Mouse (Mus musculus) ES-E14 (cell line): ENCODE measurements around the gene Tmem207. TPM values are rescaled to one million over a fixed set of nuclear protein-coding genes. Genes with fewer than 3 reads are reported as not detected.
A peak's percentile ranks its signal among the peaks of the same experiment; 100 is the strongest.

ENCODE experiments used
- DNase-seq: peaks from one replicate; pipeline ENCODE4 v3.0.0-alpha.2; 2013; ENCODE audit warnings: low read depth, low spot score
- H3K27ac ChIP-seq: 2 replicates; pipeline ENCODE4 v1.5.1; 2012; ENCODE audit warnings: low read depth, mild to moderate bottlenecking, low read length, moderate library complexity, mixed read lengths; ENCODE audit not compliant: poor library complexity, insufficient read depth, severe bottlenecking
- H3K36me3 ChIP-seq: 2 replicates; pipeline ENCODE4 v1.6.1; 2012; ENCODE audit warnings: mild to moderate bottlenecking, low read length, moderate library complexity, mixed read lengths; ENCODE audit not compliant: control insufficient read depth, poor library complexity, insufficient read depth, severe bottlenecking
- H3K4me1 ChIP-seq, 2 experiments: fragments of 150-350 bp in 1 of 2; sonication (generic) in 1 of 2; 2 replicates each; pipeline ENCODE4 v1.6.1; 2012; ENCODE audit warnings: low read length in 2 of 2, mild to moderate bottlenecking in 1 of 2, mixed read lengths in 1 of 2; ENCODE audit not compliant: control insufficient read depth in 2 of 2, insufficient read depth in 2 of 2, poor library complexity in 1 of 2
- H3K4me3 ChIP-seq, 2 experiments: fragments of 150-350 bp in 1 of 2; sonication (generic) in 1 of 2; 2 replicates each; pipeline ENCODE4 v1.5.1; 2012; ENCODE audit warnings: low read length in 2 of 2, low read depth in 1 of 2, mild to moderate bottlenecking in 1 of 2, mixed read lengths in 1 of 2; ENCODE audit not compliant: insufficient read depth in 1 of 2, poor library complexity in 1 of 2, severe bottlenecking in 1 of 2
- H3K9ac ChIP-seq: 2 replicates; pipeline ENCODE4 v1.6.1; 2012; ENCODE audit warnings: low read depth, mild to moderate bottlenecking, low read length, mixed read lengths; ENCODE audit not compliant: poor library complexity, insufficient read depth, severe bottlenecking
- H3K9me3 ChIP-seq: fragments of 150-350 bp; sonication (generic); 2 replicates; pipeline ENCODE4 v1.6.1; 2012; ENCODE audit warnings: low read depth, mild to moderate bottlenecking, low read length; ENCODE audit not compliant: control insufficient read depth, insufficient read depth
- CHD2 ChIP-seq: IDR thresholded peaks from 2 replicates; pipeline ENCODE4 v1.6.1; 2014; ENCODE audit warnings: mild to moderate bottlenecking, low read depth, low read length, inconsistent platforms
- HCFC1 ChIP-seq: IDR thresholded peaks from 2 replicates; pipeline ENCODE4 v1.6.1; 2012; ENCODE audit warnings: low read length, inconsistent platforms, borderline replicate concordance; ENCODE audit not compliant: insufficient read depth
- MAFK ChIP-seq: IDR thresholded peaks from 2 replicates; pipeline ENCODE4 v1.6.1; 2014; ENCODE audit warnings: mild to moderate bottlenecking, low read depth, low read length, inconsistent platforms; ENCODE audit not compliant: insufficient read depth
- ZC3H11A ChIP-seq: IDR thresholded peaks from 2 replicates; pipeline ENCODE4 v1.6.1; 2012; ENCODE audit warnings: low read depth, mild to moderate bottlenecking, inconsistent platforms, low read length, borderline replicate concordance
- ZNF384 ChIP-seq: IDR thresholded peaks from 2 replicates; pipeline ENCODE4 v1.6.1; 2012; ENCODE audit warnings: low read depth, low read length, inconsistent platforms
- in situ Hi-C, 2 experiments: fragments of 600-800 bp; cut with MboI; formaldehyde crosslinking; loops; one replicate each; pipeline ENCODE4 v1.15.1; 2025; ENCODE audit warnings: low sequenced_read_pairs in 2 of 2, inconsistent platforms in 1 of 2; ENCODE audit not compliant: unreplicated experiment in 2 of 2
- total RNA-seq: library from RNA; depleted of rRNA; stranded (reverse); fragments of 300-350 nt; gene quantifications from 2 replicates; pipeline ENCODE4 v1.2.3, GENCODE M21; 2012; rRNA removed

The Tmem207 gene
- total RNA-seq, 1 experiment = not detected

GRCm38 (mm10) chr16:26471254-26471653 is 55.3 kb downstream of the Tmem207 start:
- H3K36me3 ChIP-seq = no peaks in the 10 kb centered on the region
- H3K4me3 ChIP-seq = no peak overlapping the region
- no peak for TF ChIP-seq HCFC1
- no peak for TF ChIP-seq ZC3H11A
- TF ChIP-seq ZNF384 = no peak
- no peak for TF ChIP-seq MAFK
- no peak for TF ChIP-seq CHD2
- in situ Hi-C loops = no loop called here
- no peaks in the 10 kb centered on the region for H3K9me3 ChIP-seq
- no peak overlapping the region for H3K27ac ChIP-seq
- DNase-seq = no peak
- H3K4me1 ChIP-seq = no peaks in the 10 kb centered on the region
- H3K9ac ChIP-seq = no peak overlapping the region

DNA sequence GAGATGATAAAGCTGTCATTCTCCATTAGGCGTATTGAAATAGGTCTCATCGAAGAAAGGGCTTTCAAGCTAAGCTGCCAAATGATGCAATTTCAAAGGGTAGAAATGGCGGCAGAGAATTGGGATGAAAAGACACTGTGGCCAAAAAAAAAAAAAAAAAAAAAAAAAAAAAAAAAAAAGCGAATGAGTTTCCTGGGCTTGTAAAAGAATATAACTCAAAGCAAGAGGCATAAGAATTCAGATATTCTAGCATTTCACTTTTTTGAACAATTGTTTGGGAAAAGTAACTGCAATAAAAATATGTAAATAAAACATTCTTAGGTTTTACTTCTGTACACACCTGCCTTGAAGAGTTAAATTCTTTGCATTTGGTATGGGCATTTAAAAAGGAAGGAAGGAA is 60.0 kb downstream of the Tmem207 start:
- no peaks in the 10 kb centered on the region for H3K9me3 ChIP-seq
- DNase-seq = no peak
- H3K27ac ChIP-seq = no peak overlapping the region
- TF ChIP-seq CHD2 (no peak), ZC3H11A (no peak), HCFC1 (no peak), ZNF384 (0 out of 2 replicates have a peak, but pooled peaks have one; percentile 55), MAFK (no peak)
- no peaks in the 10 kb centered on the region for H3K4me1 ChIP-seq
- H3K9ac ChIP-seq = no peak overlapping the region
- in situ Hi-C loops = no loop called here
- H3K36me3 ChIP-seq = no peaks in the 10 kb centered on the region
- no peak overlapping the region for H3K4me3 ChIP-seq

GRCm38 (mm10) chr16:26462835-26463234 is 63.7 kb downstream of the Tmem207 start, which contains the start of gene Cldn16:
Gene Cldn16, plus strand, starts transcription at chr16:26463135.
- no peaks in the 10 kb centered on the region for H3K4me1 ChIP-seq
- in situ Hi-C loops = no loop called here
- no peaks in the 10 kb centered on the region for H3K36me3 ChIP-seq
- no peak within 1 kb of the TSS for H3K9ac ChIP-seq
- no peak within 1 kb of the TSS for H3K27ac ChIP-seq
- H3K9me3 ChIP-seq = no peaks in the 10 kb centered on the region
- TF ChIP-seq CHD2 (no peak), ZNF384 (no peak), MAFK (no peak), ZC3H11A (no peak), HCFC1 (no peak)
- no peak within 1 kb of the TSS for H3K4me3 ChIP-seq
- no peak for DNase-seq

GRCm38 (mm10) chr16:26456182-26456581 is 70.4 kb downstream of the Tmem207 start:
- Histone ChIP-seq H3K9ac (no peak overlapping the region), H3K36me3 (no peaks in the 10 kb centered on the region), H3K4me3 (no peak overlapping the region), H3K27ac (no peak overlapping the region), H3K4me1 (no peaks in the 10 kb centered on the region), H3K9me3 (no peaks in the 10 kb centered on the region)
- no peak for DNase-seq
- TF ChIP-seq CHD2 (no peak), ZNF384 (no peak), MAFK (no peak)
- in situ Hi-C loops = no loop called here

- Histone ChIP-seq H3K9ac (no peak overlapping the region), H3K27ac (no peak overlapping the region), H3K9me3 (no peaks in the 10 kb centered on the region), H3K36me3 (no peaks in the 10 kb centered on the region), H3K4me1 (no peaks in the 10 kb centered on the region), H3K4me3 (no peak overlapping the region)
- TF ChIP-seq HCFC1 = no peak
- no peak for TF ChIP-seq ZC3H11A
- no peak for TF ChIP-seq ZNF384
- TF ChIP-seq MAFK = no peak
- no peak for TF ChIP-seq CHD2
- in situ Hi-C loops = no loop called here
- no peak for DNase-seq
These were observed 72.4 kb downstream of the Tmem207 start for GRCm38 (mm10) chr16:26454163-26454562.

Other genes starting within 250 kb of the Tmem207 start
- gene Cldn1, start 154.9 kb downstream of the Tmem207 start, total RNA-seq = 0.42 and 0.45 TPM in 2 replicates
- 0.21 TPM in 1 of 2 replicates, not detected in the other for gene Cldn16, start 63.6 kb downstream of the Tmem207 start, total RNA-seq
- 2.9 and 4.3 TPM in 2 replicates for gene Il1rap, start 54.9 kb upstream of the Tmem207 start, total RNA-seq